Comparison of ENCODE assay signal across 30 mouse cellular contexts in genomic region chr5:48199380-48199779, GRCm38 (mm10).
"Had no signal": no experiment of that assay in that cellular context is flagged by ENCODE, and none has a peak within 500 bp of the region (broad histone marks: within the 10 kb centered on the region; RNA-seq: fewer than 3 reads in every experiment).

No protein-coding gene starts in this region.

- H3K4me2 ChIP-seq: limb, embryonic 12.5 days; limb, embryonic 13.5 days; limb, embryonic 15.5 days; liver, embryonic 11.5 days; liver, embryonic 12.5 days; liver, embryonic 13.5 days; liver, embryonic 15.5 days; lung, embryonic 14.5 days; lung, embryonic 15.5 days; midbrain, embryonic 11.5 days; midbrain, embryonic 12.5 days; midbrain, embryonic 13.5 days; midbrain, embryonic 15.5 days; neural tube, embryonic 12.5 days had no signal

- DNase-seq: left cerebral cortex, postnatal 4 days; liver; liver, embryonic 13.5 days; liver, postnatal 0 days; lung, adult 18-20 months; lung, adult 2 months; lung, embryonic 14.5 days; lung, postnatal 10 days; lung, postnatal 14 days; lung, postnatal 36 days; lung, postnatal 4 days; midbrain, embryonic 14.5 days had no signal

- H3K4me1 ChIP-seq: limb, embryonic 10.5 days; limb, embryonic 12.5 days; limb, embryonic 13.5 days; limb, embryonic 15.5 days; liver, embryonic 12.5 days; liver, embryonic 13.5 days; liver, embryonic 15.5 days; lung, embryonic 15.5 days; megakaryocyte, embryonic 14.5 days; midbrain, embryonic 10.5 days; midbrain, embryonic 12.5 days; midbrain, embryonic 13.5 days; midbrain, embryonic 15.5 days; neural tube, embryonic 12.5 days had no signal

- H3K27me3 ChIP-seq: limb, embryonic 12.5 days; limb, embryonic 13.5 days; limb, embryonic 15.5 days; liver, embryonic 12.5 days; liver, embryonic 13.5 days; liver, embryonic 15.5 days; lung, embryonic 15.5 days; megakaryocyte, embryonic 14.5 days; midbrain, embryonic 12.5 days; midbrain, embryonic 13.5 days; midbrain, embryonic 15.5 days; neural tube, embryonic 12.5 days had no signal

- H3K9me3 ChIP-seq: limb, embryonic 10.5 days; limb, embryonic 12.5 days; limb, embryonic 13.5 days; limb, embryonic 15.5 days; liver, embryonic 12.5 days; liver, embryonic 13.5 days; liver, embryonic 15.5 days; lung, embryonic 15.5 days; megakaryocyte, embryonic 14.5 days; midbrain, embryonic 10.5 days; midbrain, embryonic 12.5 days; midbrain, embryonic 13.5 days; midbrain, embryonic 15.5 days; neural tube, embryonic 12.5 days had no signal

- H3K27ac ChIP-seq: limb, embryonic 10.5 days; limb, embryonic 12.5 days; limb, embryonic 13.5 days; limb, embryonic 15.5 days; liver, embryonic 12.5 days; liver, embryonic 13.5 days; liver, embryonic 14.5 days; liver, embryonic 15.5 days; lung, embryonic 15.5 days; macrophage; midbrain, embryonic 10.5 days; midbrain, embryonic 12.5 days; midbrain, embryonic 13.5 days; midbrain, embryonic 15.5 days; neural tube, embryonic 12.5 days had no signal

- H3K36me3 ChIP-seq: limb, embryonic 10.5 days; limb, embryonic 12.5 days; limb, embryonic 13.5 days; limb, embryonic 15.5 days; liver, embryonic 12.5 days; liver, embryonic 13.5 days; liver, embryonic 15.5 days; lung, embryonic 15.5 days; midbrain, embryonic 12.5 days; midbrain, embryonic 13.5 days; midbrain, embryonic 15.5 days; neural tube, embryonic 12.5 days had no signal

- H3K4me3 ChIP-seq: limb, embryonic 10.5 days; limb, embryonic 12.5 days; limb, embryonic 13.5 days; limb, embryonic 15.5 days; liver, embryonic 12.5 days; liver, embryonic 13.5 days; liver, embryonic 15.5 days; lung, embryonic 15.5 days; megakaryocyte, embryonic 14.5 days; midbrain, embryonic 10.5 days; midbrain, embryonic 12.5 days; midbrain, embryonic 13.5 days; midbrain, embryonic 15.5 days; myocyte; neural tube, embryonic 12.5 days had no signal

- H3K9ac ChIP-seq: limb, embryonic 12.5 days; limb, embryonic 13.5 days; limb, embryonic 15.5 days; liver, embryonic 12.5 days; liver, embryonic 13.5 days; liver, embryonic 14.5 days; liver, embryonic 15.5 days; liver, postnatal 0 days; lung, embryonic 14.5 days; lung, embryonic 15.5 days; midbrain, embryonic 12.5 days; midbrain, embryonic 13.5 days; midbrain, embryonic 15.5 days; neural tube, embryonic 12.5 days had no signal
